Mouse (Mus musculus) cerebellum, adult 9-11 months (tissue): ENCODE measurements around the gene Slc25a28.
A peak's percentile ranks its signal among the peaks of the same experiment; 100 is the strongest.

Experiments
- DNase-seq: peaks from one replicate; pipeline ENCODE4 v3.0.0; 2022

Gene Slc25a28

DNA sequence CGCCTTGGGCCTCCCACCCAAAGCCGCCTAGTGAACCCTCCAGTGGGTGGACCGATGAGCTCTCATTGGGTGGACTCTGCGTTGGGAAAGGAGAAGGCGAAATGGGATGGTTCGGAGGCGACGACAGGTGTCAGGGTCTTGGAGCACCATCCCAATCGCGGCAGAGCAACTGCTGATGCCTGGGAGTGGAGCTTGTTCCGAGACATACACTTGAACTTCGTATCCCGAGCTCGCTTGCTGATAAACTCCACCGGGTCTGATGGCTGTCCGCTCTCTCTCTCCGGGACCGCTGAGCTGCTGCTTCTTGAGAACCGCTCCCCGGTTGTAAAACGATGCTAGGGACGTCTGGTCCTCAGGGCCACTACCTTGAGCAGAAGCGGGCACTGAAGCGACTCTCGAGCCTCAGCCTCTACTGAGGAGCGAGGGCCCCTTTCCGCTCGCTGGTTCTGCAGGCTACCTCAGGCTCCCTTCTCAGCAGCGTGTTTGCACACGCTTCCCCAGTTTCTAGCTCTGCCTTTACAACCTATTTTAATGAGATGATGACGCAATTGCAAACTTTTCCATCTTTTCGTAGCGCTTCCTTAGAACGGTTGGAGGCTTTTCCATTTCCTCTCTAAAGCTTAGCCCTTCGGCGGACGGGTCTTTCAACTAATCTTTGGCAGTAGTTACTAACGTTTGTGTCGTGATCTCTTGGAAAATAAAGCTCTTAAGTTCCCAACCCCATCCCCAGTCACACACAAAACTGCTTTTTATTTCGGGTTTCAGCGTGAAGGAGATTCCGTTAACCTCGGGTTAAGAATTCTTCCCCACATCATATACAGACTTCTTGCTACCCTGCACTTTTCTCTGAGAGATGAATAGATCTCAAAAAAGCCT, 1.1 kb upstream of the Slc25a28 start:
- DNase-seq, result no peak

DNA sequence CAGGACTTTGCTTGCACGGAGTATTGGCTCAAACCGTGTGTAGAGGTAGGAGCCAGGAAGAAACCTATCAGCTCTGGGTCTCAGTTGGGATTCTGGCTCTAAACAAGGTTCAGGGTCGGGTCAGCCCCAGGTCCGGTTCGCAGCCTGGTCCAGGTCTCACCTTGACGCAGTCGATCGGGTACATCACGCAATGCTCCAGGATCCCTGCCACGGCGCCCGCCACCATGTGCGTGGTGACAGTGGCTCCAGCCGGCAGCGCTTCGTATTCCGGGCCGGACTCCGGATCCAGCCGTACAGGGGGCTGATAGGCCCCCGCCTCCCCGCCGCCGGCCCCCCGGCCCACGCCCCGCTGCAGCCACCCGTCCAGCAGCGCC, 378 bp downstream of the Slc25a28 start:
- DNase-seq, result no peak

- DNase-seq, result peak; percentile 9
Measured at GRCm38 (mm10) chr19:43673513-43674315, 967 bp downstream of the Slc25a28 start.

GRCm38 (mm10) chr19:43671054-43671453, 3.6 kb downstream of the Slc25a28 start:
- peak; percentile 19 for DNase-seq

DNA sequence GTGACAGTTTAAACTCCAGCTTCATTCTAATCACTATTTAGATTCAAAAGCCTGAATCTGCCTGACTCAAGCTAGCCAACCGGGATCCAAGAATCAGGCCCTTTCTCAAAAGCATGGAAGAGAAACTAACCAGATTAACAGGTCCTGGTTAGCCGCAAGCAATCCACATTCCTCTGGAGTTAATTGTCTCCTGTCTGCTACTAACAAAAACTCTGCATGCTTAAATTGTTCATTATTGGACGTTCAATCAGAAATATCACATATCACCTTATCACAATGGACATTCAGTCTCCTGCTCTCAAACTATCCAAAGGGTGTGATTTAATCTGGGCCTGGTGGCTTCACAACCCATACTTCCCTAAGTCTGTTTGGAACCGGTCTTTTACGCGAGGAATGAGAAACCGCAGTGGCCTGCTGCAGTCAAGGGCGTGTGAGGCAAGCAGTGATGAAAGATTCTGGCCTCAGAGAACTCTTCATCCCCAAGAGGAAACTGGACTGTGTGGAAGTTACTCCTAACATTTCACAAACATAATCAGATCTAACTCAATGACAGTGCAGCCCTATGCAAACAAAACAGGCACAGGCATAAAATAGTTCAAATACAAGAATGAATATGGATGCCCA, 5.4 kb downstream of the Slc25a28 start:
- no peak for DNase-seq

- no peak for DNase-seq
Measured at GRCm38 (mm10) chr19:43667430-43667809, 7.3 kb downstream of the Slc25a28 start.

DNA sequence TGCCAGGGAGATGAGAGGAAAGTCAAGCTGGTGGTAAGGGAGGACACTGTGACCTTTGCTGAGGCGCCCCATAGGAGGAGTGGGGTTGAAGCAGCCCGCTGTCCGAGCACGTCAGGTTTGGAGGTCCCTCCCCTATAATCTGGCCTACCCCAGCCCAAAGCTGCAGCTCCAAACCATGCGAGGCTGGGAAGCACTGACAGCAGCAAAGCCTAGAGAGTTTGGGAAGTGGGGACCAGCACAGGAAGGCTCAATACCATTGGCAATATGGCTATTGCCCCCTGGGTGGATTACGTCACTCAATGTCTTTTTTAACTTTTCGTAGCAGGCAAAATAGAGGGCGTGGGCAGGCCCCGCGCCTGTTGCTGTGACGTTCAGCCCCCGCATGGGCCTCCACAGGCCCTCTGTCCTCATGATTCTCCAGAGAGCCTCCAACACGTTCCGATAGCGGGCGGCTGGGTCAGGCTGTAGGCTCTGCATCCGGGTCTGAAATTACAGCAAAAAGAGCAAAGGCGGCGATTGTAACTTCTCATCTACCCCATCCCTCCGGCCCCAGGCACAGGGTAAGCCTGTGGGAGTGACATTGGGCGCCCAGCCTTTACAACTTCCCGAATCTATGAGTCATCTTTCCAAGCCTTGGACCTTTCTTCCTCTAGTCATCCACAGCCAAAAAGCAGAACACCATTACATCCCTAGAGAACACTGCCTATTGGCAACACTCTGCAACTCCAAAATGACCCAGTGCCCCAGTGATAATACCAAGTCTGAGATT, 7.8 kb downstream of the Slc25a28 start:
- no peak for DNase-seq

- DNase-seq, result no peak
Measured at GRCm38 (mm10) chr19:43665441-43666048, 9.1 kb downstream of the Slc25a28 start.

DNA sequence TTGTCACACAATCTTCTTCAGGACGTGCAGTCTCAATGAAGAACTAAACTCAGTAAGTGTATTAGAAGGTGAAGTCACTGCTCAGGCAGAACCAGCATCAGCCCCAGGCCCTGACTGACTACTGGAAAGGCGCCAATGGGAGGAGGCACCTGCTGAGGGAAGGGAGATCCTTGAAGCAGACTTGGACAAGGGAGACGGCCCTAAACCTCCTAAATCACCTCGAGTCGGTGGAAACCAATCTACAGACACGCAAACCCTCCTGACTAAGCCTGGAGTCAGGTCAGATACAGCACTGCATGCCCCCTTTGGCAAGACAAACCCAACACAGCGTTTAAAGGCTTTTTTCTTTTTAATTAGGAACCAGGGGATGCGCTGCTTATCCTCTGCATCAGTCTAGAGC, 11.2 kb downstream of the Slc25a28 start:
- DNase-seq, result no peak

DNA sequence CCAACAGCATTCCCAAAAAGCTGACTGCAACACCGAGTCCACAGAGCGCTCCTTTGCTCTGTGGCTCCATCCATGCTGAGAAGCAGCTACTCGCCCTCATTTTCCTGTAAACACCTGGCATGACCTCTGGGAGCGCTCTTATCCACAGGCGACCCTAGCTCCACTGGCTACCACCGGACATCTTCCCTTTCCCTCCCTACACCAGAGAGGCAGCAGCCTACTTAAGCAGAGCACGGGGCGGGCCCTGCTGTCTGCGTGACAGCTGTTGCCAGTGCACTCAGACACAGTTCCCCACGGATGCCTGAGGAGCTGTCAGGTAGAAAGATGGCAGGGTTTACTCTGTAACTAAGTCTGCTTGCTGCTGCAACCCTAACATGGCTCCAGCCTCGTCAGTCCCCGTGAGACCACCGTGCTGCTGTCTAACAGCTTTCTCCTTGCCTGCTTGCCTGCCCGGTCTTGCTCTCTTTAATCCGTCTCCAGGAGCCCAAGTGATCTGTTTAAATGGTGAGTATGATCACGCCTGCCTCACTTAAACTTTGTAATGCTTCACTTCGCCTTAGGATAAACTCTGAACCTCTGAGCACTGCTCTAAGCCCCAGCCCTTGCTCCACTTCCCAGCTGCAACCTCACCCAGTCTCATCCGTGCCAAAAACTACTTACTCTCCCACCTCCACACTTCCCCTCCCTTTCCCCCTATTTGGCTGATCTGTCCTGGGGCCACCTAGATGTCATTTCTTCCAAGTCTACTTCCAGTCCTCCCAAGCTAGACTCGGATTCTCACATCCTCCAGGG, 12.3 kb downstream of the Slc25a28 start:
- no peak for DNase-seq

GRCm38 (mm10) chr19:43660774-43661173, 13.9 kb downstream of the Slc25a28 start:
- DNase-seq, result no peak

DNA sequence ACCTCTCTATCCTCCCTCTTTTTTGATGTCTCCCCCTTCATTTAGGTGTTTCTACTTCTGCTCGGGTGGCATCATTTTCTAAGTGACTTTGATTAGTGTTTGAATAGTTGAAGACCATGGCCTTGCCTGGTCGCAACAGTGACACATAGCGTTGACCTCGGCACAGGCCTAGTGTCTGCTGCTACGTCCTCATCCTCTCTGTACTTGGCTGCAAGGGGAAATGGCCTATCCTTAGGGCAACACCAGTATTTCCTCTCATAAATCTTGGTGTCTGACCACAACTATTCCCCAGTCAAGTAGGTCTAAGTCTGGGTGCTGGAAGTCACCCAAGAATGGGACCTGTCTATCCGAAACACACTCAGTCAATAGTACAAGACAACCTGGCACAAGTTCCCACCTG, 15.0 kb downstream of the Slc25a28 start:
- no peak for DNase-seq

DNA sequence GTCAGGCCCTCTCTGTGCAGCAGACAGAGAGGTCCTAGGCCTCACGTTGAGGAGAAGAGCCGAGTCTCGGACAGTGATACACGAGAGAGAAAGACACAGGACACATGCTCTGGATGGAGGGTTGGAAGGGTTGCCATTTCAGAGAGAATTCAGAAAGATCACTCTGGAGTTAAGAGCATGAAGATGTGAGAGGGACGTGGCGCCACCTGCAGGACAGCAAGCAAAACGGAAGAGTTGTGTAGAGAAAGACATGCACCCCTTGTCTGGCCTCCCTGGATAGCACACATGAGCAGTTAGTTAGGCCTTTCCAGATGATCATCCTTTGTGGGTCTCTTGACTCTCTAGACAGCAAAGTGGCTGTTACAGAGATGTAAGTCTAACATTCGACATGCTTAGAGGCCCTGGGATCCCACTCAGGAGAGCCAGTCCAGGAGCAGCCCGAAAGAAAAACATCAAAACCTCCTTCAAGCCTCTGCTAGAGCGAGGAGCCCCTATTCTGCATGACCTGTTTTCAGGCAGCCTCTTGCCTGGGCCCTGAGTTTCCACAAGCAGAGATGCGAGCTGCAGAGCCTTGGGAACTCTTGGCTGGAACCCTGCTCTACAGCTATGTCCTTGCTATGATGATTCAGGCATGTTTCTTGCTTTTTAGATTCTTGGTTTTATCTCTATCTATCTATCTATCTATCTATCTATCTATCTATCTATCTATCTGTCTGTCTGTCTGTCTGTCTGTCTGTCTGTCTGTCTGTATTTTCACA, 18.8 kb downstream of the Slc25a28 start:
- DNase-seq, result peak; percentile 39

- no peak for DNase-seq
Measured at GRCm38 (mm10) chr19:43651241-43651785, 23.4 kb downstream of the Slc25a28 start.

DNA sequence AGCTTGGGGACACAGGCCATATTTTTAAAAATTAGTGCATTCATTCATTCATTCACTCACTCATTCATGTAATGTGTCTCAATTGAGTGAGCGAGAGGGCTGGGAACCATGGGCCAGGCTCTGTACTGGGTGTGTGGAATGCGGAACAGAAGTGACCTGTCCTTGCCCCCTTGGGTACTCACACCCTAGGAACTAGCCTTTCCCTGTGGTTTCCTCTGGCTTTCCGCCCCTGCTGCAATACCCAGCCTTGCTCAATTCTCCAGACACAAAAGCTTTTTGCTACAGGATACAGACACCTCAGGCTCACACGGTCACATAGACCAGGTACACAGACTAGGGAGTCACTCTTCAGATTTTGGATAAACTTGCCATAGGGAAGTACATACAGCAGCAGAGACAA, 26.3 kb downstream of the Slc25a28 start:
- DNase-seq, result no peak

GRCm38 (mm10) chr19:43647261-43647660, 27.4 kb downstream of the Slc25a28 start:
- DNase-seq, result no peak

- DNase-seq, result no peak
Measured at GRCm38 (mm10) chr19:43646852-43647251, 27.8 kb downstream of the Slc25a28 start.

DNA sequence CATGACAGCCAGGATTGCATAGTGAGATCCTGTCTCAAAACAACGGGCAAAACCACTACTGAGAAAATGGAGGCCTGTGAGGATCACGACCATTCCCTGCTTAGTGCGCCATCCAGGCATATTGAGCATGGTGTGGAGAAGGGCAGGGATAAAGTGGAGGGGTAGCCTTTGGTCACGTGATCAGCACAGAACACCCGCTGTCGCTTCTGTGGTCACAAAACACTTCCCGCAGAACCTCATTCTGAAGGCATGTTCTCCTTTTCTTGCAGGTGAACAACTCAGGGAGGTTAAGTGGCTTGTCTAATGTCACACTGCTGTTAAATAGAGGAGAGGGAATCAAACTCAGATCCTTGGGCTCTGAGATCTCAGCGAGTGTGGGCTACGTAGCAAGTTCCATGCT, 29.2 kb downstream of the Slc25a28 start:
- DNase-seq, result no peak

DNA sequence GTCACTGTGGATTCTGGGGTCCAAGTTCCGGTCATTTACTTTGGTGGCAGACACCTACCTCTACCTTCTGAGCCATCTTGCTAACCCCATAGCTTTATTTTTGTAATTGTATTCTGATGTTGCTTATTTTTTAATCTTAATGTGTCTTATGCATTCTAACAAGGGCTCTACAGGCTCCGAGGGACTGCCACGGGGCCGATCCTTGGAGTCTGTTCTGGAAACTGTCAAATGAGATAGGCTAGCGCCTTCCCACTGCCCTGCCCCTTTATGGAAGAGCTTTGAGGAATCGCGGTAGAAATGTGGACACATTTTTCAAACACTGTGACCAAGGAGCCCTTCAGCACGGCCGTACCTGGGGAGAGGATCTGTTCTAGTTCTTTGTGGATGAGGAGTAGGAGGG, 31.8 kb downstream of the Slc25a28 start:
- DNase-seq, result no peak

- DNase-seq, result no peak
Measured at GRCm38 (mm10) chr19:43641833-43642232, 32.8 kb downstream of the Slc25a28 start.
